Mouse (Mus musculus) layer of hippocampus, postnatal 36 days (tissue): ENCODE results near the gene Bicd1. TPM values are rescaled to one million over a fixed set of nuclear protein-coding genes. Genes with fewer than 3 reads are reported as not detected.

Experiments used
- DNase-seq, 2 experiments: peaks; one replicate each; pipeline ENCODE4 v3.0.0; 2022
- microRNA-seq, 2 experiments: library from miRNA; unstranded; fragments of <30 nt; microRNA quantifications; one replicate each; pipeline ENCODE4 v1.2.0; 2021
- total RNA-seq, 2 experiments: library from RNA; stranded (reverse); gene quantifications; 2 replicates each; pipeline ENCODE4 v1.2.3; 2021

The Bicd1 gene
- total RNA-seq, 2 experiments from 2014 or later = 53.7 to 56.9 TPM

DNA sequence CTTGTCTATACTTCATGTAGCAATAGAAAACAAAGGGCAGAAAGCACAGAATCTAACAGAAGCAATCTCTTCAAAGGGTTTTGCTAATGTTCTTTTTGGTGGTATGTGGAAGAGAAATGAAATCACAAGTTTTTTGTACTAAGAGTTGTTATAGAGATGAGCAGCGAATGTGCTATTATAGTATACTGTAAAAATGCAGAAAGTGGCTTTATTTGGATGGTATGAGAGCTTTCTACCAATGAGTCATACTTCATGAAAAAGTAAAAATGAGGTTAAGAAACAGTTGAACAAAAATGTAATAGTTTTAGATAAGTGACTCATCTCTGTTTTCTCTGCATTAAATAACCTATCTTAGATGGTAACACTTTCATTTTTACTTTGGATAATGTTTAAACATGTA lies 165.6 kb downstream of the Bicd1 start:
- DNase-seq = no peak

DNA sequence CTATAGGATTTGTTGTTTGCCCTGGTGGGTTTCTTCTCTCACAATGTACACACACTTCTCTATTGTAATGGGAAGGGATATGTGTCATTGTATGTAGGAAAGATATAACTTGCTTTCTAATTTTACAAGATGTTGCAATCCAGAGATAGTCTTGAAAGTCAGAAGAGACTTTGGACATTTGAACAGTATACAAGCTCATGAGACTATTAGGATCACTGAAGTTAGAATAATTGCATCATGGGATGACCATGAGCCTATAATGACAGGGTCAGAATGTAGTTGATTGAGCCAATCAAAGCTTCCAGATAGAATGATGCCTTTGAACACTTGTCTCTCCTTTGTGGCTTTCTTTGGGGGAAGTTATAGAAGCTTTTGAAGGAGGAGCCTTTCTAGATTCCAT lies 171.4 kb downstream of the Bicd1 start:
- DNase-seq = no peak

DNA sequence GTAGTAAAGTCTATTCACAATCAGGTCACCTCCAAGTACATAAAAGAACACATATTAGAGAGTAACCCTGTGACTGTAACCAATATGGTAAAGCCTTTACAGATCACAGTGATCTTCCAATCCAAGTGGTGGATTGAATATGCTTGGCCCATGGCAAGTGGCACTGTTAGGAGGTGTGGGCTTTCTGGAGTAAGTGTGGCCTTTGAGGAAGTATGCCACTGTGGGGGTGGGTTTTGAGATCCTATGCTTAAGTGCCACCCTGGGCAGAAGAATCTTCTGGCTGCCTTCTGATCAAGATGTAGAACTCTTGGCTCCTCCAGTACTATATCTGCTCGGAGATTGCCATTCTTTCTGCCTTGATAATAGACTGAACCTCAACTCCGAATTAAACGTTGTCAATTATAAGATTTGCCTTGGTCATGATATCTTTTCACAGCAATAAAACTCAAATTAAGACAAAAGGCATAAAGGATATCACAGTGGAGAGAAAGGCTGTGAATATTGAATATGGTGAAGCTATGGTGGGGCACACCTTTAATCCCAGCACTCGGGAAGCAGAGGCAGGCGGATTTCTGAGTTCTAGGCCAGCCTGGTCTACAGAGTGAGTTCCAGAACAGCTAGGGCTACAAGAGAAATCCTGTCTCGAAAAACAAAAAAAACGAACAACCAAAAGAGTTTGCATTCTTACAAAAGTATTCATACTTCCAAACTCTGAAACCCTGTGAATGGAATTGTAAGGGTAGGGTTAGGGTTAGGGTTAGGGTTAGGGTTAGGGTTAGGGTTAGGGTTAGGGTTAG lies 177.2 kb downstream of the Bicd1 start:
- no peak for DNase-seq

Small RNAs within 50 kb of the gene (microRNA-seq; reads per million reads assigned to microRNA genes)
- gene Gm24307 = 0 reads per million in 2 experiments

Other genes starting within 250 kb of the Bicd1 start
- 10 to 100 TPM; 27.1 to 32.5 TPM for gene Amn1, start 220.2 kb upstream of the Bicd1 start, total RNA-seq
- 10 to 100 TPM; 15.6 to 21.2 TPM for gene Resf1, start 99.5 kb upstream of the Bicd1 start, total RNA-seq